Mouse (Mus musculus) heart, embryonic 12.5 days (tissue): ENCODE data around the gene Zc3h12d. TPM values are rescaled to one million over a fixed set of nuclear protein-coding genes. Genes with fewer than 3 reads are reported as not detected.

Experiments used
- microRNA-seq: library from miRNA; unstranded; fragments of <30 nt; microRNA quantifications from one replicate; pipeline ENCODE4, GENCODE M21; 2017
- polyA plus RNA-seq: library from polyadenylated mRNA; unstranded; fragments of >200 nt; fragmentation: Nextera tagmentation; extraction: Ambion mirVana; gene quantifications from 2 replicates; pipeline ENCODE4 v1.2.1, GENCODE M21; 2016

The Zc3h12d gene
- polyA plus RNA-seq, 1 experiment from 2014 or later: 0.22 TPM

Small RNA genes lying within 50 kb of the gene (microRNA-seq; reads per million reads assigned to microRNA genes)
- 2.4 reads per million, percentile 2 among the genes with 10 or more reads in this experiment for gene Mir5104

Other genes starting within 250 kb of the Zc3h12d start
- 3.2 and 3.9 TPM in 2 replicates for gene Lrp11, start 242.7 kb upstream of the Zc3h12d start, polyA plus RNA-seq
- gene Nup43, start 165.0 kb upstream of the Zc3h12d start, polyA plus RNA-seq: 34.5 and 39.7 TPM in 2 replicates
- 131 and 134 TPM in 2 replicates for gene Pcmt1, start 151.3 kb upstream of the Zc3h12d start, polyA plus RNA-seq
- gene Lats1, start 151.3 kb upstream of the Zc3h12d start, polyA plus RNA-seq: 5.5 and 5.8 TPM in 2 replicates
- 33.4 and 37.0 TPM in 2 replicates for gene Katna1, start 106.5 kb upstream of the Zc3h12d start, polyA plus RNA-seq
- 78.5 and 80.5 TPM in 2 replicates for gene Ginm1, start 39.6 kb upstream of the Zc3h12d start, polyA plus RNA-seq
- gene Ppil4, start 39.6 kb upstream of the Zc3h12d start, polyA plus RNA-seq: 31.3 and 33.0 TPM in 2 replicates
- 24.0 and 25.4 TPM in 2 replicates for gene Tab2, start 123.8 kb downstream of the Zc3h12d start, polyA plus RNA-seq